Mouse (Mus musculus) kidney, adult 2 months (tissue): Measurements from ENCODE around the gene Bcl11b.

Experiments used
- CTCF ChIP-seq: fragments of 200-500 bp; conservative IDR thresholded peaks from 2 replicates; pipeline ENCODE4 v1.5.1; 2011; ENCODE audit warnings: low read depth, mild to moderate bottlenecking, control low read depth, low read length, moderate library complexity, mixed read lengths; ENCODE audit not compliant: insufficient read depth, insufficient read length
- POLR2A ChIP-seq: fragments of 200-500 bp; IDR thresholded peaks from one replicate; pipeline ENCODE4 v1.6.1; 2011; ENCODE audit warnings: low read depth, low read length, control low read depth

DNA sequence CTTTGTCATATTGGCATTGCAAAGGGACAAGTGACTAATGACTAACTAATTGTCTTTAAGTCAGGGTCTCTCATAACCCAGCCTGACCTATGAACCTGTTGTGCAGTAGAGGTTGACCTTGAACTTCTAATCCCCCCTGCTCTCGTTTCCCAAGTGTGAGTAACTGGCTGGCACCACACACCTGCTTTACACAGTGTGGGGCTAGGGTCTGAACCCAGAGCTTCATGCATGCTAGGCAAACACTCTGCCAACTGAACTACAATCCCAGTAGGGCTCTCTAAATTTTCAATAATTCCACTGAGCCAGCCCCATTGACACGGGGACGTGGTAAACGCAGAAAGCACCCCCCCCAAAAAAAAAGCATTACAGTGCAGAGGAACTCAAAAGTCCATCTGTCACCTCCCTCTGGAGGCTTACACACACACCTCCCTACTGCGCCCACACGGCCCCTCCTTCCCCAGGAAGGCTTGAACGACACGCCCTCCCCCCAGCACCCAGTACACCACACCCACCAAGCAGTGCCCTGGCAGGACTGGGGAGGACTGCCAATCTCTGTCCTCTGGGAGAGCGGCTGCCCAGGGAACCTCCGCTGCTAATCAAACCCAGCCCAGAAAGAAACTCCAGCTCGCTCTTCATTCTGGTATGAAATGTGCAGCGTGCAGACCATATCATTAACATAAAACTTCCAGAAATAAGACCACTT is 42.5 kb downstream of the Bcl11b start:
- TF ChIP-seq CTCF: no peak
- no peak for TF ChIP-seq POLR2A
